Mouse (Mus musculus) gastrocnemius, adult 2 months (tissue): Measurements from ENCODE around the gene Slc25a20. TPM values are rescaled to one million over a fixed set of nuclear protein-coding genes. Genes with fewer than 3 reads are reported as not detected.

ENCODE experiments used
- DNase-seq: peaks from one replicate; pipeline ENCODE4 v3.0.0; 2022
- H3K27ac ChIP-seq: fragments of 200-600 bp; 2 replicates; pipeline ENCODE4 v1.8.1; 2022; ENCODE audit warnings: mild to moderate bottlenecking
- H3K4me3 ChIP-seq: fragments of 200-600 bp; 2 replicates; pipeline ENCODE4 v1.8.1; 2022; ENCODE audit warnings: mild to moderate bottlenecking, moderate library complexity
- CTCF ChIP-seq: fragments of 200-600 bp; IDR thresholded peaks from 2 replicates; pipeline ENCODE4 v1.8.1; 2022; ENCODE audit warnings: antibody characterized with exemption, mild to moderate bottlenecking, moderate library complexity
- intact Hi-C: fragments of 180-260 bp; cut with DNase I; formaldehyde crosslinking; loops from one replicate; pipeline ENCODE4 v1.15.1; 2025
- microRNA-seq: library from miRNA; unstranded; fragments of <30 nt; microRNA quantifications from one replicate; pipeline ENCODE4 v1.2.0, GENCODE M21; 2021
- total RNA-seq, 2 experiments: library from RNA; stranded (reverse); gene quantifications; 2 replicates each; pipeline ENCODE4 v1.2.3; 2021

The Slc25a20 gene
- total RNA-seq, 2 experiments from 2014 or later: 55.2 to 96.6 TPM

GRCm38 (mm10) chr9:108716199-108716598, 54.3 kb downstream of the Slc25a20 start:
- intact Hi-C loops: no loop called here
- H3K27ac ChIP-seq: no peak overlapping the region
- no peak for DNase-seq
- no peak overlapping the region for H3K4me3 ChIP-seq
- TF ChIP-seq CTCF: no peak

- Histone ChIP-seq H3K27ac (no peak overlapping the region), H3K4me3 (no peak overlapping the region)
- DNase-seq: no peak
- intact Hi-C loops: no loop called here
- TF ChIP-seq CTCF: no peak
Measured at GRCm38 (mm10) chr9:108723751-108724150, 61.9 kb downstream of the Slc25a20 start.

- intact Hi-C loops: no loop called here
- TF ChIP-seq CTCF: no peak
Measured at GRCm38 (mm10) chr9:108726116-108726515, 64.2 kb downstream of the Slc25a20 start.

GRCm38 (mm10) chr9:108729050-108729449, 67.2 kb downstream of the Slc25a20 start:
- DNase-seq: no peak
- intact Hi-C loops: no loop called here
- no peak overlapping the region for H3K4me3 ChIP-seq
- TF ChIP-seq CTCF: peak; percentile 41
- no peak overlapping the region for H3K27ac ChIP-seq

More at GRCm38 (mm10) chr9:108726116-108726515, 64.2 kb downstream of the Slc25a20 start:
- DNase-seq: no peak
- Histone ChIP-seq H3K4me3 (no peak overlapping the region), H3K27ac (no peak overlapping the region)

- Histone ChIP-seq H3K4me3 (no peak overlapping the region), H3K27ac (no peak overlapping the region)
- intact Hi-C loops: no loop called here
- DNase-seq: no peak
- TF ChIP-seq CTCF: peak; percentile 19; the same call in 1 of the 2 replicates
Measured at GRCm38 (mm10) chr9:108732462-108732861, 70.6 kb downstream of the Slc25a20 start.

Small RNA genes lying within 50 kb of the gene (microRNA-seq; reads per million reads assigned to microRNA genes)
- gene Gm26298: not detected

Other genes starting within 250 kb of the Slc25a20 start
- gene Ccdc36, start 233.6 kb upstream of the Slc25a20 start, total RNA-seq: not detected
- not detected for gene BC048562, start 225.6 kb upstream of the Slc25a20 start, total RNA-seq
- gene Ccdc71, start 201.6 kb upstream of the Slc25a20 start, total RNA-seq: 10 to 100 TPM; 15.0 to 17.7 TPM
- gene Klhdc8b, start 200.5 kb upstream of the Slc25a20 start, total RNA-seq: 1 to 10 TPM; 1.7 to 2.5 TPM
- 100 to 1,000 TPM; 104 to 171 TPM for gene Lamb2, start 182.4 kb upstream of the Slc25a20 start, total RNA-seq
- gene Usp19, start 171.5 kb upstream of the Slc25a20 start, total RNA-seq: 100 to 1,000 TPM; 124 TPM
- gene Qars, start 154.4 kb upstream of the Slc25a20 start, total RNA-seq: 10 to 100 TPM; 75.4 to 80.6 TPM
- gene Qrich1, start 145.3 kb upstream of the Slc25a20 start, total RNA-seq: 10 to 100 TPM; 53.3 to 58.9 TPM
- gene Impdh2, start 101.8 kb upstream of the Slc25a20 start, total RNA-seq: 10 to 100 TPM; 59.7 to 67.4 TPM
- gene Ndufaf3, start 94.7 kb upstream of the Slc25a20 start, total RNA-seq: 10 to 100 TPM; 20.6 to 39.2 TPM
- gene Dalrd3, start 92.2 kb upstream of the Slc25a20 start, total RNA-seq: 10 to 100 TPM in 1 of 2 experiments, 1 to 10 TPM in 1; 8.0 to 11.3 TPM
- gene Wdr6, start 83.3 kb upstream of the Slc25a20 start, total RNA-seq: 1 to 10 TPM; 6.7 to 7.3 TPM
- gene P4htm, start 64.4 kb upstream of the Slc25a20 start, total RNA-seq: 1 to 10 TPM; 3.7 to 3.9 TPM
- gene Arih2, start 12.7 kb upstream of the Slc25a20 start, total RNA-seq: 10 to 100 TPM; 61.9 to 83.9 TPM
- gene Prkar2a, start 27.2 kb downstream of the Slc25a20 start, total RNA-seq: 100 to 1,000 TPM; 164 to 181 TPM
- gene Ip6k2, start 121.7 kb downstream of the Slc25a20 start, total RNA-seq: 10 to 100 TPM; 16.0 to 16.7 TPM
- 1 to 10 TPM; 3.6 to 5.3 TPM for gene Nckipsd, start 146.3 kb downstream of the Slc25a20 start, total RNA-seq
- under 1 TPM in 1 of 2 experiments, not detected in 1; 0.05 TPM for gene Celsr3, start 164.2 kb downstream of the Slc25a20 start, total RNA-seq
- gene Slc26a6, start 191.2 kb downstream of the Slc25a20 start, total RNA-seq: 10 to 100 TPM; 15.7 to 21.2 TPM